Mouse (Mus musculus): ENCODE data around the gene Cacna2d4.

GRCm38 (mm10) chr6:119320481-119320880 is 84.2 kb downstream of the Cacna2d4 start:
- TF ChIP-seq CTCF (IDR thresholded peaks at IDR 0.05; ENCODE audit: borderline replicate concordance, control insufficient read depth, extremely low read depth, insufficient read depth, low read length, poor library complexity) (no peak), POLR2A (IDR thresholded peaks at IDR 0.05; ENCODE audit: control insufficient read depth, extremely low read depth, insufficient read depth, low read length, poor library complexity) (no peak)
